Mouse (Mus musculus): Measurements from ENCODE around the gene Gng4. TPM values are rescaled to one million over a fixed set of nuclear protein-coding genes. Genes with fewer than 3 reads are reported as not detected.

Gng4 gene
- polyA plus RNA-seq (2015; fragmentation: Nextera tagmentation; extraction: Ambion mirVana) = 0.11 and 0.39 TPM in 2 replicates

GRCm38 (mm10) chr13:13783894-13784419, at the start of gene Gng4:
Gene Gng4 (plus strand): TSS chr13:13784059.
- H3K9ac ChIP-seq = peak within 1 kb of the TSS; percentile 60

GRCm38 (mm10) chr13:13739232-13739631, 44.6 kb upstream of the Gng4 start:
- no peak overlapping the region for H3K9ac ChIP-seq
- no peak overlapping the region for H3K27ac ChIP-seq (replicated peaks)
- WGBS = 94% methylated on average over 4 of the region's 4 CpGs
- peaks cover 29% of the 10 kb centered on the region for H3K36me3 ChIP-seq
- no peak for ATAC-seq (ENCODE audit: extremely low read depth, insufficient number of reproducible peaks, low FRiP score, low TSS enrichment)
- no peaks in the 10 kb centered on the region for H3K4me1 ChIP-seq
- H3K4me2 ChIP-seq = no peak overlapping the region
- no peaks in the 10 kb centered on the region; the same call in 1 of the 2 replicates for H3K9me3 ChIP-seq
- no peaks in the 10 kb centered on the region for H3K27me3 ChIP-seq (replicated peaks)
- H3K4me3 ChIP-seq = no peak overlapping the region

More at GRCm38 (mm10) chr13:13783894-13784419, at the start of gene Gng4:
- peaks cover 71% of the 10 kb centered on the region for H3K27me3 ChIP-seq (replicated peaks)
- H3K9me3 ChIP-seq = no peaks in the 10 kb centered on the region
- WGBS = under 1% methylated on average over 42 of the region's 43 CpGs
- no peak for ATAC-seq (ENCODE audit: extremely low read depth, insufficient number of reproducible peaks, low FRiP score, low TSS enrichment)
- H3K4me1 ChIP-seq = peaks cover 24% of the 10 kb centered on the region
- H3K4me2 ChIP-seq = peak within 1 kb of the TSS; percentile 98
- H3K27ac ChIP-seq (replicated peaks) = no peak within 1 kb of the TSS
- no peaks in the 10 kb centered on the region for H3K36me3 ChIP-seq
- H3K4me3 ChIP-seq = peak within 1 kb of the TSS; percentile 61

DNA sequence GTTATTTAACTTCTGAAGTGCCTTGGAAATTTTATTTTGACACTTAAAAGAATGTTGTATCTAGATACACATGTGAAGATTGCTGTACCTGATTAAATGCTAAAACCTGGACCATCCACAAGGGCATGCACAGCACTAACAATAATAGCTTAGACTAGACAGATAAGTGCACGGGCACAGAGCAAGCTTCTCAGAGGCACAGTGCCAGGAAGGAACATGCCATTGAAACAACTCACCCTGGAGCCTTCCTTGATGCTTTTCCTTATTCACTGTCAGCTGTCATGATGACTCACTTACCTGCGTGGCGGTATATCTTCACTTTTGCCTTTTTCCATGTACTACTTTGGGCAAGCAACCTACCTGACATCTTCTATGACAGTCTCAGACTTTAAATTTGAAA, 37.9 kb upstream of the Gng4 start:
- no peaks in the 10 kb centered on the region for H3K27me3 ChIP-seq (replicated peaks)
- WGBS = 68% methylated on average over 3 of the region's 3 CpGs
- no peak overlapping the region for H3K27ac ChIP-seq (replicated peaks)
- ATAC-seq (ENCODE audit: extremely low read depth, insufficient number of reproducible peaks, low FRiP score, low TSS enrichment) = no peak
- no peak overlapping the region for H3K4me2 ChIP-seq
- H3K9me3 ChIP-seq = no peaks in the 10 kb centered on the region
- no peak overlapping the region for H3K9ac ChIP-seq
- no peaks in the 10 kb centered on the region for H3K4me1 ChIP-seq
- H3K36me3 ChIP-seq = peaks cover 49% of the 10 kb centered on the region
- H3K4me3 ChIP-seq = no peak overlapping the region

DNA sequence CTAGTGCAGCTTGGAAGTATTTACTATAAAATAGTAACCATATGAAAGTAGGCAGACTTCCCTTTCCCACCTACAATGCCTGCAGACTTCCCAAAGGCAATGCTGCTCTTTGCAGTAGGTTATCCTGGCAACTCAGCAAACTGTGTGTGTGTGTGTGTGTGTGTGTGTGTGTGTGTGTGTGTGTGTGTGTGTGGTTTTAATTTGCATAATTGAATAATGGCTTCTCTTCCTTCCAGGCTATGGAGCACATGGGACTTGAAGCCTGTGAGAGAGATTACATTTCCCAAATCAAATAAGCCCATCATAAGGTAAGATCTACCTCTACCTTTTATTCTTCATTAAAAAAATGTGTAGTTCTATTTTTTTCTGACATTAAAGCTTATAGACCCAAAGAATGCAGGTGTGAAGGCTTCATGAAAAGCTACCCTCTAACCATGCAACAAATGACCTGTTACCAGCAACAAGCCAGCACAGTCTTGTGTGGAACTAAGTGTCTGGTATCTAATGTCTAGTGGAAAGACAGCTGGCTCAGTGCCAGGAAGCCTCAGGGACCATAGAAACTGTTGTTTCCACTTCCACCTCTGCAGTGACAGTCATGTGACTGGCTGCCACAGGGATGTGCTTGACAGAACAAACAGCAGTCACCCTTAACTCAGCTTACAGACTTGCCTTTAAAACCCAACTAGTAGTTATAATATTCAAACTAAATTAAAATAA, 7.9 kb upstream of the Gng4 start:
- H3K4me2 ChIP-seq = no peak overlapping the region
- peaks cover 16% of the 10 kb centered on the region for H3K36me3 ChIP-seq
- H3K4me1 ChIP-seq = peaks cover 18% of the 10 kb centered on the region
- H3K9ac ChIP-seq = no peak overlapping the region
- no peak overlapping the region for H3K4me3 ChIP-seq
- H3K27ac ChIP-seq (replicated peaks) = no peak overlapping the region
- H3K9me3 ChIP-seq = no peaks in the 10 kb centered on the region
- H3K27me3 ChIP-seq (replicated peaks) = peaks cover 1% of the 10 kb centered on the region; the same call in 1 of the 2 replicates
- peak; percentile 54 for ATAC-seq (ENCODE audit: extremely low read depth, insufficient number of reproducible peaks, low FRiP score, low TSS enrichment)

DNA sequence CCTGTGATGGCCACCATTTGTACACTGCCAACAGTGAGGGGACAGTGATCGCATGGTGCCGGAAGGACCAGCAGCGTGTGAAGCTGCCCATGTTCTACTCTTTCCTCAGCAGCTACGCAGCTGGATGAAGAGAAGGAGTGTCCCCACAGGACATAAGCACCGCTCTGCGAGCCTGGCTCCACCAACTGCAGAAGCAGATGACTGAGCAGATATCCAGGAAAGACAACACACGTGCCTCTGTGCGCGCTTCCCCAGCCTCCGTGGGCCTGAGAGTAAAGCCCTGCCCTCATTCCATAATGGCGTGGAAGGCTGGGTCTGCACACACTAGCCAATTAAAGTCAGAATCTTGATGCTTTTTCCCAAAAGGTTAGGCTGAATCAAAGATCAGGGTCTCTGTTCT, 6.8 kb upstream of the Gng4 start:
- no peak overlapping the region for H3K9ac ChIP-seq
- H3K4me2 ChIP-seq = no peak overlapping the region
- ATAC-seq (ENCODE audit: extremely low read depth, insufficient number of reproducible peaks, low FRiP score, low TSS enrichment) = no peak
- H3K36me3 ChIP-seq = peaks cover 16% of the 10 kb centered on the region
- H3K4me1 ChIP-seq = peaks cover 18% of the 10 kb centered on the region
- no peak overlapping the region for H3K27ac ChIP-seq (replicated peaks)
- H3K4me3 ChIP-seq = no peak overlapping the region
- H3K9me3 ChIP-seq = no peaks in the 10 kb centered on the region
- WGBS = 84% methylated on average over 11 of the region's 11 CpGs
- peaks cover 11% of the 10 kb centered on the region for H3K27me3 ChIP-seq (replicated peaks)

DNA sequence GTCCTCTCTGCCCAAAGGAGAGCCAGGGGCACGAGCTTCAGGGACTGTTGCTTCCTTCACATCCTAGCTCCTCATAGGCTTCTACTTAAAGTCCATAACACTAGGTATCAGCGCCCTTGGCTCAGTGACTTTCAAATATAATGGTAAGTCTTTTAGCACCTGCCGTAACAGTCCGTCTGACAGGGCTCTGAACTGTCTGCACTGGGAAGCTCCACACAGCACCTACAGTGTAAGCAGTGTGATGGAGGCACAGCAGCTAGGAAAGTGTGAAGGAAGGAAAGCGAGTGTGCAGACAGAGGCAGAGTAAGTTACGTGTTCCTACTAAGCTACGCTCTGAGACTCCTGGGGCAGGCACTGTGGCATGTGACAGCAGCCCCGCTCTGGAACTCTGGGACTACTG, 6.2 kb upstream of the Gng4 start:
- no peak for ATAC-seq (ENCODE audit: extremely low read depth, insufficient number of reproducible peaks, low FRiP score, low TSS enrichment)

DNA sequence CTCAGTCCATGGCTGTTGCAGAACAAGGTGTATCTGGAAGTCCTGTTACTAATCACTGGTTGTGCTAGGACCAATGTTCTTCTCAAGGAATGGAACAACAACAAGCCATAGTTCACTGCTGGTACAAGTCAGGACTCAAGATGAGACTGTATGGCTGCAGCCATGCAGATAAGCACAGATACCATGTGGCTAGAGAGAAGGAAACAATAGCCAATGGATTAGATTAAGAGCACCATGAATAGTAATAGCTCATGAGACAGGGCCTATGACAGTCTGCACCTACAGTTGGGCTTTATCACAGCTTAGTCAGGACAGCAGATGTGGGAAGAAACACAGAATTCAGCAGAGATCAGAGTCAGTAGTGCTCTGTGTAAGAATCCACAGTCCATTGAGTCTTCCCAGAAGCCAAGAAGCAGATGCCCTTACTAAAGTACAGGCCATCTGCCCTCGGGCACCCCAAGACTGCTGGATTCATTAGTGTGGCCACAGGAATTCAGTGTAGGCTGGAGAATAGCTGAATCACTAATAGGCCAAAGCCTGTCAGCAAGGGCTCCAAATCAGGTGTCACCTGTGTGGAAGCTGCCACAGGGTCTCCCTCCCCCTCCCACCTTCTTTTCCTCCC, 4.9 kb upstream of the Gng4 start:
- Histone ChIP-seq H3K4me2 (no peak overlapping the region), H3K4me3 (no peak overlapping the region), H3K27ac (replicated peaks) (no peak overlapping the region), H3K36me3 (peaks cover 16% of the 10 kb centered on the region), H3K9ac (no peak overlapping the region), H3K4me1 (peaks cover 23% of the 10 kb centered on the region), H3K27me3 (replicated peaks) (peaks cover 28% of the 10 kb centered on the region), H3K9me3 (no peaks in the 10 kb centered on the region)
- no peak for ATAC-seq (ENCODE audit: extremely low read depth, insufficient number of reproducible peaks, low FRiP score, low TSS enrichment)
- 67% methylated on average over 1 of the region's 1 CpGs for WGBS

More for the DNA sequence above, 6.2 kb upstream of the Gng4 start:
- WGBS = 80% methylated on average over 8 of the region's 8 CpGs
- no peaks in the 10 kb centered on the region for H3K9me3 ChIP-seq
- no peak overlapping the region for H3K9ac ChIP-seq
- peaks cover 16% of the 10 kb centered on the region for H3K27me3 ChIP-seq (replicated peaks)
- H3K27ac ChIP-seq (replicated peaks) = no peak overlapping the region
- H3K4me3 ChIP-seq = no peak overlapping the region
- H3K36me3 ChIP-seq = peaks cover 16% of the 10 kb centered on the region
- peaks cover 18% of the 10 kb centered on the region for H3K4me1 ChIP-seq
- no peak overlapping the region for H3K4me2 ChIP-seq

DNA sequence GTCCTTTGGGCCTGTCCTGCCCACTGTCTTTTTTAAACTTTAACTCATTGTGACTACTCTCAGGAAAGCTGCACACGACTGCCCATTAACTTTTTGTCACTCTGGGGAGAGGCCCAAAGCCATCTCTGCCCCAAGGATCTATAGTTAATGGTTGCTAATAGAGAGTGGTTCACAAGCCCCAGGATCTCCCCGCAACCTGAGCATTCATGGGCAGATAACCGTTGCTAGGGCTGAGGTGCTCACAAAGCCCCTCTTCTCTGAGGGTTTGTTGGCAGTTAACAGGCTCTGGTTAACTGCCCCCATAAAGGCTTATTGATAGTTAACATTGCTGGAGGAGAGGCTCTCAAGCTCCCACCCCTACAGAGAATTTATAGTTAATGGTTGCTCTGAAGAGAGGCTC, 3.6 kb upstream of the Gng4 start:
- Histone ChIP-seq H3K4me1 (peaks cover 36% of the 10 kb centered on the region), H3K4me2 (no peak overlapping the region), H3K9me3 (no peaks in the 10 kb centered on the region), H3K4me3 (no peak overlapping the region), H3K27ac (replicated peaks) (no peak overlapping the region), H3K36me3 (peaks cover 16% of the 10 kb centered on the region), H3K9ac (no peak overlapping the region), H3K27me3 (replicated peaks) (peaks cover 42% of the 10 kb centered on the region)
- 70% methylated on average over 3 of the region's 3 CpGs for WGBS
- no peak for ATAC-seq (ENCODE audit: extremely low read depth, insufficient number of reproducible peaks, low FRiP score, low TSS enrichment)

GRCm38 (mm10) chr13:13781026-13781425, 2.8 kb upstream of the Gng4 start:
- peaks cover 49% of the 10 kb centered on the region for H3K27me3 ChIP-seq (replicated peaks)
- WGBS = 58% methylated on average over 4 of the region's 4 CpGs
- ATAC-seq (ENCODE audit: extremely low read depth, insufficient number of reproducible peaks, low FRiP score, low TSS enrichment) = no peak
- no peak overlapping the region for H3K4me2 ChIP-seq
- no peak overlapping the region for H3K27ac ChIP-seq (replicated peaks)
- H3K9ac ChIP-seq = no peak overlapping the region
- no peaks in the 10 kb centered on the region for H3K9me3 ChIP-seq
- peaks cover 16% of the 10 kb centered on the region for H3K36me3 ChIP-seq
- no peak overlapping the region for H3K4me3 ChIP-seq
- peaks cover 37% of the 10 kb centered on the region for H3K4me1 ChIP-seq

DNA sequence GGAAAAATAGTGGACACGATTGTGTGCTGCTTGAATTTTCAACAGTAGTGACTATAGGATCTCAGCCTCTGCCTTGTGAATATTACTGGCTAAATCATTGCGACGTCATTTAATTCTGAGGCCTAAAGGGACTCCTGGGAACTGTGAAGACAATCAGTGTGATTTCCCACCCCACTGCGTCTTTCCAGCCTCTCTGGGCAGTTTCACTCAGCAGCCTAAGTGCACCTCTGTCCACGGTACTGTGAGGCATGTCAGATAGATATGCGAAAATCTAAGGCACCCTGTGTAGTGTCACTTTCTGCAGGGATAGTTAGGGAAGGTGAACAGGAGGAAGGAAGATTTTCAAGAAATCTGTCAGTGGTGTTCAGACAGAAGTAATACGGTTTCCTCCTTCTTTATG, 563 bp upstream of the Gng4 start:
- no peaks in the 10 kb centered on the region for H3K36me3 ChIP-seq
- no peak overlapping the region for H3K9ac ChIP-seq
- no peak for ATAC-seq (ENCODE audit: extremely low read depth, insufficient number of reproducible peaks, low FRiP score, low TSS enrichment)
- H3K9me3 ChIP-seq = no peaks in the 10 kb centered on the region
- peaks cover 28% of the 10 kb centered on the region for H3K4me1 ChIP-seq
- H3K4me2 ChIP-seq = peak overlapping the region; percentile 98
- 24% methylated on average over 7 of the region's 7 CpGs for WGBS
- peaks cover 66% of the 10 kb centered on the region for H3K27me3 ChIP-seq (replicated peaks)
- no peak overlapping the region for H3K27ac ChIP-seq (replicated peaks)
- H3K4me3 ChIP-seq = peak overlapping the region; percentile 61

DNA sequence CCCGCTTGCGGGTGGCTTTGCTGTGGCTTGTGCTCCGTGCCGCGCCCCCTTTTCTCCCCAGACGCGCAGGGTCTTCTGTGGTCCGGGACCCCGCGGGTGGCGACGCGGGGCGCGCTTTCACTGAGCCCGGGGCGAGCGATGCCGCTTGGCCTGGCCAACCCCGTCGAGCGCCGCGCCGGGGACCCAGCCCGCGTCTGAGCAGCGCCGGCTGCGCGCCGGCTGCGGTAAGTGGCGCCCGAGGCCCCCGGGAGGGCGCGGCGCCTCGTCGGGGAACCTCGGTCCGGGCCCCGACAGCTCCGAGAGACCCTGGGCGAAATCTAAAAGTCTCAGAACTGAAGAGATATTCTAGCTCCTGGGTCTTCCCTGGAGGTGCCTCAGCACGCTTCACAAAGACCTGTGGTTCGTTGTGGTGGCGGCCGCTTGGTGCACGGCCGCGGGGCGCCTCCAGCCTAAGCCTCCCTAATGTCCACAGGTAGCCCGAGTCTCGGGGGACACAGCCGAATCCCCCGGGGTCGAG, 619 bp downstream of the Gng4 start:
- ATAC-seq (ENCODE audit: extremely low read depth, insufficient number of reproducible peaks, low FRiP score, low TSS enrichment) = no peak
- peaks cover 71% of the 10 kb centered on the region for H3K27me3 ChIP-seq (replicated peaks)
- H3K36me3 ChIP-seq = no peaks in the 10 kb centered on the region
- peak overlapping the region; percentile 60 for H3K9ac ChIP-seq
- WGBS = under 1% methylated on average over 58 of the region's 59 CpGs
- H3K4me3 ChIP-seq = peak overlapping the region; percentile 61
- no peak overlapping the region for H3K27ac ChIP-seq (replicated peaks)
- H3K4me1 ChIP-seq = peaks cover 23% of the 10 kb centered on the region
- no peaks in the 10 kb centered on the region for H3K9me3 ChIP-seq
- H3K4me2 ChIP-seq = peak overlapping the region; percentile 98
